16 mouse cellular contexts compared by ENCODE assay signal in genomic region chr13:69357435-69357834, GRCm38 (mm10).
DNase-seq lines count a peak whose midpoint lies in the region; ATAC-seq and TF ChIP-seq lines count a peak whose summit lies in the region.
"Had no signal": no experiment of that assay in that cellular context is flagged by ENCODE, and none has a peak within 500 bp of the region (broad histone marks: within the 10 kb centered on the region; RNA-seq: fewer than 3 reads in every experiment).

No protein-coding gene starts in this region.

- H3K27ac ChIP-seq in heart, adult 2 months: no peak overlapping the region
- H3K27ac ChIP-seq in midbrain, embryonic 15.5 days: no peak overlapping the region
- H3K27ac ChIP-seq: hindbrain, postnatal 0 days; neural tube, embryonic 12.5 days had no signal

- no peak for ATAC-seq in midbrain, embryonic 15.5 days (replicated peaks)
- ATAC-seq: hindbrain, postnatal 0 days had no signal

- TF ChIP-seq POLR2A in heart, adult 2 months (IDR thresholded peaks at IDR 0.05; ENCODE audit: insufficient read depth, low read depth, low read length): no peak

- peak; percentile 79 for DNase-seq in heart, adult 11 months
- DNase-seq in heart, adult 2 months: no peak
- peak; percentile 26 to 74 for DNase-seq in frontal cortex, adult 2 months (ENCODE audit: extremely low spot score in 1 of 2, low spot score in 1 of 2)
- DNase-seq in left cerebral cortex, postnatal 36 days (ENCODE audit: low spot score in 2 of 2): peak; percentile 57 to 78
- peak; percentile 60 for DNase-seq in telencephalon, adult 2 months (ENCODE audit: low read depth, low spot score)
- DNase-seq in B cell, adult 2 months: no peak
- DNase-seq: cerebellum, adult 11-12 months; heart, postnatal 36 days; kidney, adult 18-20 months; kidney, postnatal 25 days; lung, embryonic 14.5 days; thymus, postnatal 14 days had no signal

- no peaks in the 10 kb centered on the region for H3K27me3 ChIP-seq in heart, adult 2 months (ENCODE audit: control insufficient read depth, insufficient read depth, low read length)
- no peaks in the 10 kb centered on the region for H3K27me3 ChIP-seq in midbrain, embryonic 15.5 days (replicated peaks)
- H3K27me3 ChIP-seq: heart, embryonic 12.5 days; neural tube, embryonic 12.5 days had no signal

- H3K9ac ChIP-seq in heart, adult 2 months (ENCODE audit: low read depth, low read length): no peak overlapping the region
- no peak overlapping the region for H3K9ac ChIP-seq in midbrain, embryonic 15.5 days
- H3K9ac ChIP-seq: heart, embryonic 12.5 days; lung, embryonic 14.5 days; neural tube, embryonic 12.5 days had no signal

- no peaks in the 10 kb centered on the region for H3K79me2 ChIP-seq in heart, adult 2 months (replicated peaks; ENCODE audit: control insufficient read depth, insufficient read depth, low read length)

- no peaks in the 10 kb centered on the region for H3K9me3 ChIP-seq in midbrain, embryonic 15.5 days
- H3K9me3 ChIP-seq: heart, embryonic 12.5 days; neural tube, embryonic 12.5 days had no signal

- no peaks in the 10 kb centered on the region for H3K4me1 ChIP-seq in heart, adult 2 months (ENCODE audit: control insufficient read depth, insufficient read depth, low read length)
- H3K4me1 ChIP-seq in midbrain, embryonic 15.5 days: no peaks in the 10 kb centered on the region
- H3K4me1 ChIP-seq: heart, embryonic 12.5 days; neural tube, embryonic 12.5 days had no signal

- TF ChIP-seq CTCF in heart, adult 2 months (IDR thresholded peaks at IDR 0.05): no peak

- H3K4me3 ChIP-seq in heart, adult 2 months: no peak overlapping the region
- no peak overlapping the region for H3K4me3 ChIP-seq in midbrain, embryonic 15.5 days
- H3K4me3 ChIP-seq: heart, embryonic 12.5 days; neural tube, embryonic 12.5 days had no signal

- H3K4me2 ChIP-seq in midbrain, embryonic 15.5 days: no peak overlapping the region
- H3K4me2 ChIP-seq: heart, embryonic 12.5 days; lung, embryonic 14.5 days; neural tube, embryonic 12.5 days had no signal

- H3K36me3 ChIP-seq in heart, adult 2 months (ENCODE audit: control insufficient read depth, insufficient read depth, low read length): no peaks in the 10 kb centered on the region
- no peaks in the 10 kb centered on the region for H3K36me3 ChIP-seq in midbrain, embryonic 15.5 days (replicated peaks)
- H3K36me3 ChIP-seq: heart, embryonic 12.5 days; neural tube, embryonic 12.5 days had no signal

- intact Hi-C loops in heart, adult 2 months (cut with DNase I): no loop called here
- intact Hi-C loops in left cerebral cortex, postnatal 36 days (cut with DNase I): no loop called here

- 86% methylated on average over 6 of the region's 6 CpGs for WGBS in heart, adult 2 months
- WGBS in midbrain, embryonic 15.5 days: 90% methylated on average over 6 of the region's 6 CpGs

- no peak for TF ChIP-seq EP300 in heart, adult 2 months (IDR thresholded peaks at IDR 0.05; ENCODE audit: insufficient read depth, low read depth, low read length)

Comparison
In these comparisons a context has a peak if more than half of its experiments do, and no peak if none do; other contexts are left out.
1. DNase-seq: peak in heart, adult 11 months (single experiment), frontal cortex, adult 2 months (2 of 2), left cerebral cortex, postnatal 36 days (2 of 2) and telencephalon, adult 2 months (single experiment); none in heart, adult 2 months (0 of 2) and B cell, adult 2 months (0 of 2).